Mouse (Mus musculus): ENCODE measurements around the gene Tdgf1.

The Tdgf1 gene

GRCm38 (mm10) chr9:110907838-110908630 is 37.9 kb downstream of the Tdgf1 start:
- DNase-seq = no peak

- no peak for DNase-seq
Observed at GRCm38 (mm10) chr9:110907201-110907837, 38.6 kb downstream of the Tdgf1 start.

- no peak for DNase-seq
Observed at GRCm38 (mm10) chr9:110902271-110902670, 43.7 kb downstream of the Tdgf1 start.

GRCm38 (mm10) chr9:110901204-110901603 is 44.8 kb downstream of the Tdgf1 start:
- DNase-seq = no peak

GRCm38 (mm10) chr9:110899451-110900008 is 46.4 kb downstream of the Tdgf1 start:
- DNase-seq = no peak

GRCm38 (mm10) chr9:110896595-110896994 is 49.4 kb downstream of the Tdgf1 start:
- no peak for DNase-seq

- DNase-seq = no peak
Observed at GRCm38 (mm10) chr9:110895994-110896393, 50.0 kb downstream of the Tdgf1 start.

GRCm38 (mm10) chr9:110895507-110895906 is 50.5 kb downstream of the Tdgf1 start:
- no peak for DNase-seq

- DNase-seq = no peak
Observed at GRCm38 (mm10) chr9:110893429-110893828, 52.5 kb downstream of the Tdgf1 start.

- DNase-seq = no peak
Observed at GRCm38 (mm10) chr9:110892552-110892951, 53.4 kb downstream of the Tdgf1 start.

- no peak for DNase-seq
Observed at GRCm38 (mm10) chr9:110891077-110891828, 54.7 kb downstream of the Tdgf1 start.

- peak; percentile 47 for DNase-seq
Observed at GRCm38 (mm10) chr9:110890026-110890783, 55.8 kb downstream of the Tdgf1 start.
